Mouse (Mus musculus) thymus, adult 18-20 months (tissue): ENCODE results near the gene Bcl3.
A peak's percentile ranks its signal among the peaks of the same experiment; 100 is the strongest.
"Not testable (repeated sequence)": the region's sequence is repeated elsewhere in the genome, so short reads cannot be mapped to it uniquely, and the experiment has no call there.

Experiments
- DNase-seq, 2 experiments: peaks; one replicate each; pipeline ENCODE4 v3.0.0; 2022; ENCODE audit warnings: mixed read lengths in 2 of 2

Bcl3 gene

DNA sequence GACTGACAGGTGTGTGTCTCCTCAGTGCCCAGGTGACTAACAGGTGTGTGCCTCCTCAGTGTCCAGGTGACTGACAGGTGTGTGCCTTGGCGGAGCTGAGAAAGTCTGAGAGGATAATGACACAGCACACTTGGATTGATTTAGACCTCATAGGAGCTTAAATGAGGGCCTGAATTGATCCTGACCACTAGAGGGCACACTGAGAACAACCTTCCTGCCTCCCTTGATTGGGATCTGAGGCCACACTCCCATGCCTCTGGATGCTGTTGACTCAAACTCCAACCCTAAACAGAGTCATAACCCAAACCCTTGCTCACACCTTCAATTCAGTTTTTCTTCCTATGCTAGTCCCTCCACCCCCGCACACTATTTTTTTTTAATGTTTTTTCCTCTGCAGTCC, 21.8 kb downstream of the Bcl3 start:
- no peak for DNase-seq

DNA sequence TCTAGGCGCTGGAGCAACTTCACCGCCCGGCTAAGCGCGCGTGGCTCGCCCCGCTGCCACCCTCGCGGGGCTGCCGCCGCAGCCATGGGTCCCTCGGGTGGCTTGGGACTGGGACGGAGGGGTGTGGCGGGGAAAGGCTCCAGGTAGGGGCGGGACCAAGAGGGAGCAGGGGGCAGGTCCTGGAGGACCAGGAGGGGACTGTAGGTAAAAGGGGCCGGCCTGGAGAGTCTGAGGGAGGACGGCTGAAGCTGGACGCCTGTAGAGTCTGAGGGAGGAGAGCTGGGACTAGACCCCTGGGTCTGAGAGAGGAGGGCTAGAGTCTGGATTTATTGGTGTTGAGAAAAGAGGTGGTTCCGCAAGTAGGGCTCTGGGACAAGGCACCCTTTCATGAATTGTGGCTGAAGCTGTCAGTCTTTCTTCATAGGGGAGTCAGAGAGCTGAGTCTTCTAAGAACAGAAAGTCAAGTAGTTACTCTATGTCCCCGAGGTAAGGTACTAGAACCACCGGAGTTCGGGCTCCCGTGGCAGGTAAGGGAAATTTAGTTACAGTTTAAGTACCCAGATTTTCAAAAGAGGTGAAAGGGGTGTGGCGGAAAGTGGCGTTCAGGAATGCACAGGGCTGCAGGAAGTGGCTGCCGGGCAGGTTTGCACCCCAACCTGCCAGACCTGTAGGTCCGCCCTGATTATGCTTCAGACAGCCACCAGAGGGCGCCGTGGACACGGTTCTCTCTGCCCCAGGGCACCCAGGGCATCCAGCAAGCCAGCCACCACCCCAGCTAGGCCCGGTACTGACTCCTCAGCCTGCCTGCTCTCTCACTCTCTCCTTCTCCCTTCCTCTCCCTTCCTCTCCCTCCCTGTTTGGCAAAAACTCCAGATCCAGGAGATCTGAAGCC, 25.6 kb downstream of the Bcl3 start, which contains the start of gene Cblc:
Gene Cblc (minus strand): TSS at position 113 of the 892 bp plus-strand sequence.
- DNase-seq, result peak; percentile 72 to 79

DNA sequence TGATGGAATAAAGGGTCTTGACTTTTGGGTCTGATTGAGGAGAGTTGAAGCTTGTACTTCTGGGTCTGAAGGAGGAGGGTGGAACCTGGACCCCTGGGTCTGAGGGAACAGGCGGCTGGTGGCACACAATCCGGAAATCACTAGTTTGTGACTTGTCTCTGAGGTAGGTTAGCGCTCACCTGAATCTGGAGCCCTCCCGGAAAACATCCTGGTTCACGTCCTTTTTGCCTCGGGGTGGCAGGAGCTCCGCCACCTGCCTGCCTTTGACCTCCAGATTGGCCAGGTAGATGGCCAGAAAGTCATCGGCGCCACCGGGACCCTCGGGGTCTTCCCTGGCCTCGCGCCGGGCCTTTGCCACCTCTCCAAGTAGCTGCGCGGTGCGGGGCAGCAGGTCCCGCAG, 26.3 kb downstream of the Bcl3 start:
- no peak for DNase-seq

DNA sequence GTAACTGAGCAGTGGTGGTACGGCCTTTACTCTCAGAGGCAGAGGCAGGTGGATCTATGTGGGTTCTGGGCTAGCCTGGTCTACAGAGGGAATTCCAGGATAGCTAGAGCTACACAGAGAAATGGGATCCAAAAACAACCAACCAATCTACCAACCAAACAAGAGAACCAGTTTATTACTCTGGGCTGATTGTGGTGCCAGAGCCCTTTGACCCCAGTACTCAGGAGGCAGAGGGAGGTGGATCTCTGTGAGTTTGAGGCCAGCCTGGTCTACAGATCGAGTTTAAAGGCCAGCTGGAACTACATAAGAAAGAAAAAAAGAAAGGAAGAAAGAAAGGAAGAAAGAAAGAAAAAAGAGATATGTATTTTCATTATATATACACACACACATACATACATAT, 27.3 kb downstream of the Bcl3 start:
- no peak for DNase-seq

DNA sequence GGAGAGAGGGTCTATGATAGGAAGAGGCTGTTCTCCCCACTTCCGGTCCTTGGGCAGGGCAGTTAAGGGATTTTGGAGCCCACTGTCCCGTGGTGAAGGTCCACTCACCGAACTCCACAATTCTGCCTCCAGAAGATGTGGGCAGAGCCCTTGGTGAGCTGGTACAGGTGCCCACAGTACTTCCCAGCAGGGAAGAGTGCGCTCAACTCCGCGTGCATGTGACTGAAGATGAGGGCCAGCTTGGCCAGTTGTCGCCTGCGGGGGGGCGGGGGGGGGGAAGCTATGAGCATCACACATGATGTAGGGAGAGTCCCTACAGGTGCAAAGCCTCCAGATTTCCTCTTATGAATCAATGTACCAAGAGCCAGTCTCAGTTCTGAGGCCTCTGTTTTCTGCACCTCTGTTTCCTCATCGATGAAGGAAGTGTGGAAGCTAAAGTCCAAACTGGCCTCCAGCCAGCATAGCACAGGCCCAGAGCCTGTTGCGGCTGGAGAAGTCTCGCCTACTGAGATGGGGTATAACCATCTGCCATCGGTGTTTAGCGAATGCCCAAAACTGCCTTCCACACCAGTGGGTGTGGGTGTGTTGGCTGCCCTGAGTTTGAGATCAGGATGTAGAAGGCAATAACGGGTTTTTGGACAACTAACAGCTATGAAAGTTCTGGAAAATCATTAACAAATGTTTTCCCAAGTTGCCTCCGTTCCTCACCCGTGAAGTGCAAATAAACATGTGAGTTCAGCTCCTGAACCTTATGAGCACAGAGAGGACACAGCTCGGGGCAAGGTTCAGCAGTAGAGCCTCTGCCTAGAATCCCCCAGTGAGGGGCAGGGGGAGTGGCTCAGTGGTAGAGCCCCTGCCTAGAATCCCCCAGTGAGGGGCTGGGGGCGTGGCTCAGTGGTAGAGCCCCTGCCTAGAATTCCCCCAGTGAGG, 29.6 kb downstream of the Bcl3 start:
- DNase-seq, result no peak

DNA sequence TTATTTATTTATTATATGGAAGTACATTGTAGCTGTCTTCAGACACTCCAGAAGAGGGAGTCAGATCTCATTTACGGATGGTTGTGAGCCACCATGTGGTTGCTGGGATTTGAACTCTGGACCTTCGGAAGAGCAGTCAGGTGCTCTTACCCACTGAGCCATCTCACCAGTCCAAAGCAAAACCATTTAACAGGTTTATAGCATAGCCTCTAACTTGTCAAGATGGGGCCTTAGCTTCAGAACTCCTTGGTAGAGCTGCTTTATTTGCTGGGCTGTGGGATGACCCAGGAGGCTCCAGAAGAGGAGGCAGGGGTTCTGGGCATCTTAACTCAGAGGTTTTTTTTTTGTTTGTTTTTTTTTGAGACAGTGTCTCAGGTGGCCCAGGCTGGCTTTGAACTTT, 31.1 kb downstream of the Bcl3 start:
- not testable (repeated sequence) for DNase-seq

DNA sequence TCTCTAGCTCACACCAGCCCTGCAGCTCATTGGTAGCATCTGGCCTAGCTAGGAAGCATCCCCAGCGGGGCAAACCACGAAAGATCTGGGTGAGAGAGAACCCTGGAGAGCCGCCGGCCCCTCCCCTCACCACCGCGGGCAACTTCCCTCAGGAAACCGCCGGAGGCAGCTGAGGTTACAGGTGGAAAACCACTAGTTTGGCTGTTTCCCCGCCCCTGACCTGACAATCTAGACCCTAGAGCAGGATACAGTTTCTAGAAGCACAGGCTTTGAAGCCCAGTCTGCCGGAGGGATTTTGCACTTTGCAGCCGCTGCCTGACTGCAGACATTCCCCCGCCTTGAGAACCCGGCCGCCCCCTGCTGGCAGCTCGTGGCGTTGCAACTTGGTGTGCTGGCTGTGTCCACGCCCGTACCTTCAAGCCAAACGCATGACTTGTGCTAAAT, 32.6 kb downstream of the Bcl3 start:
- peak; percentile 76 to 86 for DNase-seq

DNA sequence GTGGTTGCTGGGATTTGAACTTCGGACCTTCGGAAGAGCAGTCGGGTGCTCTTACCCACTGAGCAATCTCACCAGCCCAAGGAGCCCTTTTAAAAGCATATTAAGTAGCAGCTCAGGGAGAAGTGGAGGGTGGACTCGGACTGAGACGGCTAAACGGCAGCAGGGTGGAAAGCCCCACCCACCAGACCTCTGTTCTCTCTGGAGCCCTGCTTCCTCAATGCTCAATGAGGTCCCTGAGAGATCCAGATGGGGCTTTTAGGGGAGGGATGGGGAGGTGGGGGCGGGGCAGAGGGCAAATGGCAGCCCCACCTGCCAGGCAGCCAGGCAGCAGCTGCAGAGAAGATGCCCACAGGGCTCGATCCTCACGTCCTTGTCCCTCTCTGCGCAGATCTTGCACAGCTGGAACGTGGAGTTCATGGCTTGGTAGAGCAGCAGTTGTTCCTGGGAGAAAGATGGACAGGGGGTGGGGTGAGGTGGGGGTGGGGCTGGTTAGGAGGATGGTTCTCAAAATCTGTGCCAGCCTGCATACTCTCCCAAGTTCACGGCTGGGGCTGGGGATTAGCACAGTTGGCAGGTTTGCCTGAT, 36.6 kb downstream of the Bcl3 start:
- DNase-seq, result no peak

DNA sequence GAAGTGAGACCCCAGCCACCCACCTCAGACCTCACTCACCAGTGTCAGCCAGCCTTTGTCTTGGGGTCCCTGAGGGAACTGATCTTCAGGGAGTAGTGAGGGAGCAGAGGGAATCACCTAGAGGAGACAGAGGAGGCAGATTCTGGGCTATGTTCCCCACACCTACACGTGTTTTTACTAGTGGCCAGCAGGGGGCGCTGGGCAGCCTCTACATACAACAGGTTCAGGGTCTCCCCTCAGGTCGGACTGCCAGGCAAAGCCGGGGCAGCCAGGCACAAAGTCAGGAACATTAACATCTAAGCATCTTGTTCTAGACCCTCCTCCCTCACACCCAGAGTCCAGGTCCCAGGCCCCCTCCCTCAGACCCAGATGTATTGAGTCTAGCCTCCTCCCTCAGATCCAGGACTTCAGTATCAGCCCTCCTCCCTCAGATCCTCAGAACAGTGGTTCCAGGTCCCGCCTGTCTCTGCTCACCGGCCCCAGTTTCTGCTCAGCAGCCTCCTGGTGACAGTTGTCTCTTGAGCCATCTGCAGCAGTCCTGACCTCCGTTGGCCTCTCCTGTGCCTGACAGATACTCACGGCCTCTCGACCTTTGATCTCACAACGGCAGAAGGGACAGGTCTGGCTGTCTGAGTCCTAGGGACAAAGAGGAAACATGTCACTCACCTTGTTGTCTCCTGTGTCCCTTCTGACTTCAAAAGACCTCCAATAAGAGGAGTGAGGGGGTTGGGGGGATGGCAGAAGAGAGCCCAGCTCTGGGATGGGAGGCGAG, 37.6 kb downstream of the Bcl3 start:
- DNase-seq, result no peak

DNA sequence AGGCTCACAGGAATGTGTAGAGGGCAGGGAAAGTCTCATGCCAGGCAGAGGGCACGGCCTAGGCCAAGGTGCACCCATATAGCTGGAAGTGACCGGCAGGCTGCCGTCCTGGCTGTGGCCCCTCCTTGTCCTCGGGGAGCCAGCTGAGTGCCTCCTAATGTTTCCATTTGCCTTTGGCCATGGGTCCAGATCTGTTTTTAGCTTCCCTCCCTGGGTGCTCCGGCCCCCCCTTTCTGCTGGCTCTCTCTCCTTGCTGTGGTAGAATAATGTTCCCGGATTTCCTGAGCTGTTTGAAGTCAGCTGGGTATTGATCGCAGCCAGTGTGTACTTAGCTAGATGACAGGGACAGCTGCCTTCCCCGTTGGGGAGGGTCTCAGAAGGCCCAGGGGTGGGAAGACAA, 38.9 kb downstream of the Bcl3 start:
- no peak for DNase-seq

DNA sequence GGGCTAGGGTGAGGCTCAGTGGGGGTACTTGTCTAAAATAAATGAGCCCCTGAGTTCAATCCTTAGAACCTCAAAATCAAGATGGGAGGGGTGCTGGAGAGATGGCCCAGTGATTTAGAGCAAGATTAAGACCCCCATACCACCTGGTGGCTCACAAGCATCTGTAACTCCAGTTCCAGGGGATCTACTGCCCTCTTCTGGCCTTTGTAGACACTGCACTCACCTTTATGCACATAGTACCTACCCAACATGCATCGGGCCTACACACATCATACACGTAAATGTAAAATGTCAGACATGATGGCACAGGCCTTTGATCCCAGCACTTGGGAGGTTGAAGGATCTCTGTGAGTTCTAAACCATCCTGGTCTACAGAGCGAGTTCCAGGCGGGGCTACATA, 39.9 kb downstream of the Bcl3 start:
- no peak for DNase-seq

DNA sequence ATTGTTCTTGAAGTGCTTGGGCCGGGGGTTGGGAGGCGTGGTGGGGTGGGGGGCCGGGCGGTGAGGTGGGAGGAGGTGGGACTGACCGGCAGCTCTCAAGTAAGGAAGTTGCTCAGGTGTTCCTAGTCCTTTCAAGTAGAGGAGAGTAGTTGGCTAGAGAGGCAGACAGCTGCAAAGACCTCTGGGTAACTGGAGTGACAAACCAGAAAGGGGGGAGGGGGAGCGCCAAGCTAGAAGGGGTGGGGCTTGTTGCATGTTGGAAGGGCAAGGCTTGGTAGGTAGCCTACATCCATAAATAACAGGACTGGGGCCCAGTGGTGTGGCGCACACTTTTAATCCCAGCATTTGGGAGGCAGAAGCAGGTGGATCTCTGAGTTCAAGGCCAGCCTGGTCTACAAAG, 40.8 kb downstream of the Bcl3 start:
- DNase-seq, result no peak

DNA sequence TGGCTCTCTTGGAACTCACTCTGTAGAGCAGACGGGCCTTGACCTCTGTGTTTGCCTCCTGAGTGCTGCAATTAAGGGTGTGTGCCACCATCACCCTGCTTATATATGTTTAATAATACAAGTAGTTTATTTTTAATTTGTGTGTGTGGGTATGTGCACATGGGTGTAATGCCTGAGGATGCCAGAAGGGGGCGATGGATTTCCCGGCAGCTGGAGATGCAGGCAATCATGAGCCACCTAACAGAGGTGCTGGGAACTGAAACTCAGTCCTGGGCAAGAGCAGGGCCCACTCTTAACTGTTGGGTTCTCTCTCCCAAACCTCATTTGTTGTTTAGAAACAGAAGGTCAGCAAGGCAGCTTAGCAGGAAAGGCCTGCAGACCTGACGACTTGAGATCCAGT, 42.7 kb downstream of the Bcl3 start:
- DNase-seq, result no peak

DNA sequence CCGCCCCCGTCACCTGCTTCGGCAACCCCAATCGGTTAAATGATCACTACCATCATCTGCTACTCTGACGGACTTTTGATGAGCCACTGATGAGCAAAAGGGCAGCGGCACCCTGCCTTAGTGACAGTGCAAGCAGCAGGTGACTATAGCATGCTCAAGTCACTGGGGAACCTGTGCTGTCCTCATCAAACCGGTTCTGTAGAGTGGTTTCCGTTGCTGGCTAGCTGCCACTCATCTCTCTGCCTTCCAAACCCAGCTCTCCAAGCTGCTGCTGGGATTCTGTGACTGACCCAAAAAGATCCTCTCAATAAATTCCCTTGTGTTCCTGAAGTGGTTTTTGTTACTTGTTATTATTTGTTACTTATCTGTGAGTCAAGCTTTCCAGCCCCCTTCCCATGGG, 43.9 kb downstream of the Bcl3 start:
- DNase-seq, result no peak

DNA sequence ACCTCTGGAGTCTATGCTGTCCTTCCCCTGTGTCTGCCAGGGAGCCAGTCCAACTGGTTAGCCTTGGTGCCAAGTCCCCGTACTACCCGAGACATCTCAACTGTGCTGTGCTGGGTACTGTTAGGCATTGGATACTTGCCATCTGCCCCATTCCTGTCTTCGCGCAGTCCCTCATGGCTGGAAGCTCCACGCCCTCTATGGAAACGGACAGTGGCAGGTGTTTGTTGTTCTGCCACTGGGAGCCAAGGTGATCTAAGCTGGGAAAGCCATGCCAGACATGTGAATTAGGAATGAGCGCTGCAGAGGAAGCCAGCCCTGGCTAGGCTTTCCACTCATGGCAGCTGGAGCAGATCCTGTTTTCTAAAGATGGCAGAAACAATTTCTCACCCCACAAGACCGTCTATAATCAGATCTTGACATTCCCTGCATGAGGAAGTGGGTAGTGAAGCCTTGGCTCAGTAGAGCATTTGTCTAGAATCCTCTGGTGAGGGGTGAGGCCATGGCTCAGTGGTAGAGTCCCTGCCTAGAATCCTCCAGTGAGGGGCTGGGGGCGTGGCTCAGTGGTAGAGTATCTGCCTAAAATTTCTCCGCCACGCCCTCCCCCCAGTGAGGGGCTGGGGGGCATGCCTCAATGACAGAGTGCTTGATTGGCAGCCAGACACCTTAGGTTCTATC, 45.4 kb downstream of the Bcl3 start:
- no peak for DNase-seq

DNA sequence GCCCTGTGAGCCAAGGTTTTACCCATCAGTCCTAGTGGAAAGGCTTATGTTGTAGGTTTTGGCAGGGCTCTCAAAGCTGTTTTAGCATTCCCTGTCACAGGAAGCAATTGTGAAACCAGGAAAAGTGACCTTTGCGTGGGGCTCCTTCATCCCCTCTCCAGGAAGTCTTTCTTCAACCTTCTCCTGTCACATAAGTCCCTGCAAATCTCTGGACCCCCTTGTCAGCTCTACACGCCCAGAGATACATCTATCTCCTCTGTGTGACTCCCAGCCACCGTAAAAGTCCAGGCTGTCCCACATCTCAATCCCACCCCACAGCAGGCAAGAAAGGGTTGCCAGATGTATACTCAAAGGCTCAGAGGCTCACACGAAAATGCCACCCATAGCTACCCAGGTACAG, 50.9 kb downstream of the Bcl3 start:
- no peak for DNase-seq

DNA sequence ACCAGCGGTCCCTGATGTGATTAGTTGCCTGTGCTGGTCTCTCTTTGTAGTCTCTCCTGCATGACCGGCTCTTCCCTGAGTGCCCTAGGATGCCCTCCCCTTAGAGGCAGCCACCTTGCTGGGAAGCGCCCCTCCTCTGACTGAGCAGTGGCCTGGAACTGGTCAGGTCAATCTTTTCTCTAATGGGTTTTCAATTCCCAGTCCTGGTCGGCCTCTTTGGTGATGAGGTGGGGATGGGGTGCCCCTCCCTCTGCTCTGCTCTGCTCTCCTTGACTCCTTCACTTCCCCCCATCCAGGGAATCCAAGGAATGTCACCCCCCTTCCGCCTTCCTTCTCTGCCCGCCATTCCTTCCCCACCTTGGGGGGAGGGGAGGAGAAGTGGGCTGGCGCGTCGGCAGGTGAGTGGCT, 51.6 kb downstream of the Bcl3 start, which contains the start of gene Bcam:
Gene Bcam (minus strand): TSS at position 33 of the 408 bp plus-strand sequence.
- no peak for DNase-seq

DNA sequence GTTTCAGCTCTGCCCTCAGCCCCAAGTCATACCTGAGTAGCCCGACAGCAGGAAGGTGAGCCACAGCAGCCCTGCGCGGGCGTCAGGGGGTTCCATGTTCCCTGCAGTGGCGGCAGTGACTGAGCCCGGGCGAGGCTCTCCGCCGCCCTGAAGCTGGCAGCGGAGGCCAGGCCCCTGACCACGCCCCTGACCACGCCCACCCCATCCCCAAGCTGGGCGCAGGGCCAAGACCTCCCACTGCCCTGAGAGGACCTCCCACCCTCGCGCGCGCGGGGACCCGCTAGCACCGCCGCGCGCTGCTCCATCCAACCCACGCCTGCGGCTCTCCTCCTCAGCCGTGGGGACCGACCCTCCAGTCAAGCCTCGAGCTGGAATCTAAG, 52.2 kb downstream of the Bcl3 start:
- DNase-seq, result peak; percentile 41 to 46

DNA sequence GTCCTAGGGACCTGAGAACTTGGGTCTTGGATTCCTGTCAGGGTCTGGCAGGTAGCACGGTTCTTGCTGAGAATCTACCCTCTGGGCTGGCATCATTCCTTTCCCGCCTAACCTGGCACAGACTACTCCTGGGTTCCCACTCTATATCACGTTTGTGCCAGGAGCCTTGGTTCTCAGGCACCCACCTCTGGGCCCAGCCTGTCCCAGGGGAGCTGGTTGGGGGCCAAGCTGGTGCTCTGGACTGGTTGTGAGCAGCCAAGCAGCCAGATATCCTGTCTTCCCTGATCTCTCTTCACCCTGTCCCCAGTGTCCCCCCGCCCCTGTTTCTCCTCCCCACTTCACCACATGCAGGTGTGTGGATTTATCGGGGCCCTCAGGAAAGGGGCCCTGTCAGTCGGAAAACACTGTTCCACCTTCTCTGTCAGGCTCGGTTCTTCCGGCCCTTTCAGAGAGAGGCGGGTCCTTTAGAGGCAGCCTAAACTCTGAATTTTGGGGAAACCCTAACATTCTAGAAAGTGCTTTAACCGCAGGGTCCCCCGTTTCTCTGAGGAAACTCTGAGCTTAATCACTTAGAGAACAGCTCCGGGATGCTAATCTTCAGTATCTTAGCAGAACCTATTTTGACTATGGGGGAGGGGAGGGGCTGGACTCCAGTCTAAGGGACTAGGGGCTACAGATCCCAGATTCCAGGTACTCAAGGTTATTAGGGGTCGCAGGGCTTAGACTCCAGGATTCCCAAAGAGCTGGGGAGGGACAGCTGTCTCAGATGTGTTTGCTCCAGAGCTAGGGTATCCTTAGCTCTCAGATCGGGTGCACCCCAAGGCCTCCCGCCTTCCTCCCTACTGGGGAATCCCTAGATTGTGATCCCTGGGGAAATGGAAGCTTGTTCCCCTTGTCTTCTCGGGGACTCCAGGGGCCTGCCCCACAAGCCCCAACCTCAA, 52.9 kb downstream of the Bcl3 start:
- DNase-seq, result no peak

DNA sequence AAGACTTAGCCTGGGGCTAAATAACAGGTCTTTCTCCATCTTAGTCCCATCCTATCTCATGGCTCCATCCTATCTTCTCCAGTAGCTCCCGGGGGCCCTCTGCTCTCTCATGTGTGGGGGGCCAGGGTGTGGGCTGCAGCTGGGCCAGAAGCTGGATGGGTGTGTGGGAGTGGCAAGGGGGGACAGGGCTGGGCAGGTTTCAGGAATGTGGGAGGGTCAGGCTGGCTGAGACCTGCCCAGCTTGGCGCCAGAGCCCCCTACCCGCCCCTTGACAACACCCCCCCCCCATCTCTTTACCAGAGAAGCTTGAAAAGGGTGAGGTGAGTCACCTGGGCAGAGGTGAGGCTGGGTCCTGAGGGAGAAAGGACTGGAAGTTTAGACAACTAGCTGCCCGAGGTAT, 53.6 kb downstream of the Bcl3 start:
- DNase-seq, result no peak

DNA sequence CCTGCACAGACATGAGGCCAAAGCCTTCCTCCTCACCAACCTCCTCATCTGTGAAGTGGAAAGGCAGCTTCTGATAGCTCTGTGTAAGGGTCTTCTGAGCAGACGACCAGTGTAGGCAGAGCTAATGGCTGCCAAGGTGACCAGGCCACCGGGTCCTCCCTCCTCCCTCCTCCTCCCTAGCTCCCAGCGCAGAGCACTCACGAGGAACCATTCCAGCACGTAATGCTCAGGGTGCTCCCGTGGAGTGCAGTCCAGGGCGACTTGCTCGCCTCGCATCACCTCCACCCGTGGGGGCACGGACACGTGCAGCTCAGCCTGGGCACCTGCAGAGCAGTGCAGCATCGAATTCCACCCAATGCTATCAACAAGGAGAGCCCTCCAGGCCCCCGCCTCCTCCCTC, 54.3 kb downstream of the Bcl3 start:
- DNase-seq, result no peak
